Comparison of ENCODE assay signal across 23 mouse cellular contexts in genomic region chr10:72394367-72394766, GRCm38 (mm10).
DNase-seq lines count a peak whose midpoint lies in the region; ATAC-seq and TF ChIP-seq lines count a peak whose summit lies in the region.
"Had no signal": no experiment of that assay in that cellular context is flagged by ENCODE, and none has a peak within 500 bp of the region (broad histone marks: within the 10 kb centered on the region; RNA-seq: fewer than 3 reads in every experiment).

No protein-coding gene starts in this region.

- no peaks in the 10 kb centered on the region for H3K4me1 ChIP-seq in lung, embryonic 14.5 days (ENCODE audit: insufficient read depth)
- H3K4me1 ChIP-seq: embryonic facial prominence, embryonic 15.5 days; forebrain, embryonic 10.5 days; heart, embryonic 15.5 days; hindbrain, embryonic 13.5 days had no signal

- no peak overlapping the region for H3K4me2 ChIP-seq in lung, embryonic 14.5 days
- H3K4me2 ChIP-seq: embryonic facial prominence, embryonic 15.5 days; heart, embryonic 11.5 days; heart, embryonic 15.5 days; hindbrain, embryonic 13.5 days had no signal

- 0 out of 2 replicates have a peak, but pooled peaks have one; percentile 3 for TF ChIP-seq CTCF in lung, embryonic 14.5 days (IDR thresholded peaks at IDR 0.05; ENCODE audit: low read depth)

- no peaks in the 10 kb centered on the region for H3K36me3 ChIP-seq in lung, embryonic 14.5 days (ENCODE audit: insufficient read depth)
- H3K36me3 ChIP-seq: embryonic facial prominence, embryonic 15.5 days; forebrain, embryonic 10.5 days; heart, embryonic 15.5 days; hindbrain, embryonic 13.5 days had no signal

- no peak overlapping the region for H3K9ac ChIP-seq in lung, embryonic 14.5 days
- H3K9ac ChIP-seq: embryonic facial prominence, embryonic 15.5 days; heart, embryonic 15.5 days; hindbrain, embryonic 13.5 days had no signal

- H3K4me3 ChIP-seq in lung, embryonic 14.5 days (ENCODE audit: low read depth, low read length): no peak overlapping the region
- H3K4me3 ChIP-seq: embryonic facial prominence, embryonic 15.5 days; erythroblast, embryonic 14.5 days; forebrain, embryonic 10.5 days; gastrocnemius, adult 2 months; heart, embryonic 15.5 days; hindbrain, embryonic 13.5 days had no signal

- no peak for ATAC-seq in lung, embryonic 14.5 days (ENCODE audit: insufficient read depth)
- ATAC-seq: forebrain, embryonic 14.5 days had no signal

- no peak overlapping the region for H3K27ac ChIP-seq in lung, embryonic 14.5 days (ENCODE audit: low read depth)
- H3K27ac ChIP-seq: embryonic facial prominence, embryonic 15.5 days; forebrain, embryonic 10.5 days; gastrocnemius, adult 2 months; heart, embryonic 15.5 days; hindbrain, embryonic 13.5 days had no signal

- no peaks in the 10 kb centered on the region for H3K9me3 ChIP-seq in lung, embryonic 14.5 days (ENCODE audit: low read depth, low read length)
- H3K9me3 ChIP-seq: embryonic facial prominence, embryonic 15.5 days; forebrain, embryonic 10.5 days; heart, embryonic 15.5 days; hindbrain, embryonic 13.5 days had no signal

- WGBS in lung, embryonic 14.5 days: 94% methylated on average over 1 of the region's 1 CpGs

- no peaks in the 10 kb centered on the region for H3K27me3 ChIP-seq in lung, embryonic 14.5 days (ENCODE audit: insufficient read depth, low read length)
- H3K27me3 ChIP-seq: embryonic facial prominence, embryonic 15.5 days; heart, embryonic 15.5 days; hindbrain, embryonic 13.5 days had no signal

- intact Hi-C loops in left cerebral cortex, postnatal 4 days (cut with DNase I): no loop called here

- DNase-seq in heart, adult 11 months: peak; percentile 51
- DNase-seq in heart, adult 9 months (ENCODE audit: low spot score in 2 of 2): no peak
- no peak for DNase-seq in lung, embryonic 14.5 days
- DNase-seq in lung, postnatal 14 days: no peak
- DNase-seq in R1 (ENCODE audit: low read depth, low spot score): peak; percentile 40
- DNase-seq in left cerebral cortex, postnatal 4 days: no peak
- DNase-seq in lung, postnatal 4 days: no peak
- DNase-seq: adrenal gland, adult 8-10 months; cerebellum, adult 11 months; cerebellum, adult 8-10 months; cerebellum, postnatal 14 days; embryo, embryonic 11 days; gastrocnemius, adult 2 months; gastrocnemius, postnatal 36 days; heart, adult 18-20 months; heart, postnatal 14 days had no signal

Comparison
In these comparisons a context has a peak if more than half of its experiments do, and no peak if none do; other contexts are left out.
1. DNase-seq: peak in heart, adult 11 months (single experiment) and R1 (single experiment); none in heart, adult 9 months (0 of 2), lung, embryonic 14.5 days (single experiment), lung, postnatal 14 days (single experiment), left cerebral cortex, postnatal 4 days (single experiment) and lung, postnatal 4 days (0 of 2).